Mouse (Mus musculus) embryonic facial prominence, embryonic 13.5 days (tissue): Measurements from ENCODE around the gene Arhgap23. TPM values are rescaled to one million over a fixed set of nuclear protein-coding genes. Genes with fewer than 3 reads are reported as not detected.

Experiments used
- ATAC-seq: fragments of 200-750 bp; cut with Nextera tagmentation; 2 replicates; pipeline ENCODE4 v1.8.0; 2017; ENCODE audit warnings: low read depth; ENCODE audit not compliant: insufficient number of reproducible peaks, insufficient read depth, low FRiP score, low TSS enrichment
- H3K27ac ChIP-seq: fragments of 300-500 bp; sonication (generic); 2 replicates; pipeline ENCODE4 v1.5.1; 2015; ENCODE audit warnings: moderate library complexity, mild to moderate bottlenecking, inconsistent platforms
- H3K27me3 ChIP-seq: fragments of 300-500 bp; sonication (generic); 2 replicates; pipeline ENCODE4 v1.6.1; 2015; ENCODE audit warnings: mild to moderate bottlenecking, inconsistent platforms
- H3K36me3 ChIP-seq: fragments of 300-500 bp; sonication (generic); 2 replicates; pipeline ENCODE4 v1.6.1; 2015; ENCODE audit warnings: mild to moderate bottlenecking, inconsistent platforms
- H3K4me1 ChIP-seq: fragments of 300-500 bp; sonication (generic); 2 replicates; pipeline ENCODE4 v1.6.1; 2015; ENCODE audit warnings: inconsistent platforms
- H3K4me2 ChIP-seq: fragments of 300-500 bp; sonication (generic); 2 replicates; pipeline ENCODE4 v1.6.1; 2015; ENCODE audit warnings: moderate library complexity, mild to moderate bottlenecking, inconsistent platforms
- H3K4me3 ChIP-seq: fragments of 300-500 bp; sonication (generic); 2 replicates; pipeline ENCODE4 v1.5.1; 2015; ENCODE audit warnings: mild to moderate bottlenecking, inconsistent platforms
- H3K9ac ChIP-seq: fragments of 300-500 bp; sonication (generic); 2 replicates; pipeline ENCODE4 v1.6.1; 2015; ENCODE audit warnings: mild to moderate bottlenecking, inconsistent platforms
- H3K9me3 ChIP-seq: fragments of 300-500 bp; sonication (generic); 2 replicates; pipeline ENCODE4 v1.6.1; 2016; ENCODE audit warnings: inconsistent platforms
- WGBS: fragments of 180-500 bp; shearing (Covaris S2); methylation state at CpG from one replicate; pipeline ENCODE4 v1.1.7; 2015; ENCODE audit warnings: mixed read lengths; 5-methylcytosine and 5-hydroxymethylcytosine counted together
- polyA plus RNA-seq: library from polyadenylated mRNA; unstranded; fragments of >200 nt; fragmentation: Nextera tagmentation; extraction: Ambion mirVana; gene quantifications from 2 replicates; pipeline ENCODE4 v1.2.1, GENCODE M21; 2015

Gene Arhgap23
- polyA plus RNA-seq, 1 experiment from 2014 or later = 8.4 TPM

DNA sequence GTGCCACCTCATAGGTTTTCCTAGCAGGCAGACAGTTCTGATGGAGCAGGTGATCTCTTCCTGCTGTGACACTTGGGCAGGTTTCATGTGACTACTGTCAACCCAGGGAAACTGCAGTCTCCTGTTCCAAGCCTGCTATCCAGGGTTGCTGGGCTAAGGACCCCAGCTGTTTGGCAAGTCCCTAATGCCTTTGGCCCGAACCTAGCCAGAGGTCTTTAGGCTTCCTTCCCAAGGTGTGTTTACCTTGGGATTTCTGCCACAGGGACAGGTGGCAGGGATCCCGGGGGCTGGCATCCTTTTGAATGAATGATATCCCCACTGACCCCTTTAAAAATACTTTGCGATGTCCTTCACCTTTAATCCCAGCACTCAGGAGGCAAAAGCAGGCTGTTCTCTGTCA, 7.9 kb upstream of the Arhgap23 start:
- H3K36me3 ChIP-seq = no peaks in the 10 kb centered on the region
- H3K4me3 ChIP-seq = no peak overlapping the region
- ATAC-seq = no peak
- no peak overlapping the region for H3K9ac ChIP-seq
- H3K9me3 ChIP-seq = no peaks in the 10 kb centered on the region
- H3K4me2 ChIP-seq = peak overlapping the region; percentile 96; the same call in 1 of the 2 replicates
- H3K27me3 ChIP-seq = peaks cover 15% of the 10 kb centered on the region
- peaks cover 38% of the 10 kb centered on the region for H3K4me1 ChIP-seq
- WGBS = 77% methylated on average over 3 of the region's 3 CpGs
- H3K27ac ChIP-seq = peak overlapping the region; percentile 80

DNA sequence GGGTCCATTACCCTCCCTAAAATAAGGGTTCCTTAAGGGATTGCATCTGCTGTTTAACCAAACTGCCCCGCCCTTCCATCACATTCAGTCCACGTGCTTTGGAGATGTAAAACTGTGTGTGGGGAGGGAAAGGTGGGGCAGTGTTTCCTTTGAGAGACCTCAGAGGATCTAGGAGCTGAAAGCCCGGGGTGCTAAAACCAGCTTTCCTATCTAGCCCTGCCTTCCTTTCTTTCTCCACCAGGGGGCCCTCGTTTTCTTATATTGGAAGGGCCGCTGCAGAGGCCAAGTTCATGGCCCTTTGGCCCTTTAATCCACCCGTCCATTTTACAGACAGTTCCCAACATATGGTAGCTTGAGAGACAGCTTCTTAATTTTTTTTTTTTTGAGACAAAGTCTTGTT, 7.2 kb upstream of the Arhgap23 start:
- WGBS = 2% methylated on average over 6 of the region's 6 CpGs
- Histone ChIP-seq H3K4me2 (no peak overlapping the region), H3K27ac (no peak overlapping the region), H3K9ac (no peak overlapping the region), H3K4me3 (no peak overlapping the region), H3K36me3 (no peaks in the 10 kb centered on the region), H3K4me1 (peaks cover 43% of the 10 kb centered on the region), H3K27me3 (peaks cover 15% of the 10 kb centered on the region), H3K9me3 (no peaks in the 10 kb centered on the region)
- ATAC-seq = no peak

DNA sequence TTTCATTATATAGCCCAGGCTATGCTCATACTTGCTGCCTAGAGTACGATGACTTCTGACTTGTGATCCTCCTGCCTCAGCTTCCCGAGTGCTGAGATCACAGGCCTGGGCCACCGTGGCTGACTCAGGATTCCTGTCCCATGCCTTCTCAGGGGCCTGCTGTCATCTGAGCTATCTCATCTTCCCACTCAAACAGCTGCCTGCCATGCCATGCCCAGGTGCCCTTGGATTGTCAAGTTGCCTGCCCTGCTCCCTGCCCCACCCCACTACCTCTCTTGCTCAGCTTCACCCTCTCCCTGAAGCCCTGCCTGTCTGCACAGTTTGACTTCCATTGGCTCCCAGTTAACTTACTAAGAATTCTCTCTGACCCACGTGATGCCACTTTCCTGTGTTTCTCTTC, 4.4 kb upstream of the Arhgap23 start:
- Histone ChIP-seq H3K4me2 (no peak overlapping the region), H3K9ac (no peak overlapping the region), H3K4me3 (no peak overlapping the region), H3K27me3 (peaks cover 6% of the 10 kb centered on the region; the same call in 1 of the 2 replicates), H3K4me1 (peaks cover 35% of the 10 kb centered on the region), H3K36me3 (no peaks in the 10 kb centered on the region), H3K9me3 (no peaks in the 10 kb centered on the region), H3K27ac (no peak overlapping the region)
- no peak for ATAC-seq
- WGBS = 77% methylated on average over 4 of the region's 4 CpGs

DNA sequence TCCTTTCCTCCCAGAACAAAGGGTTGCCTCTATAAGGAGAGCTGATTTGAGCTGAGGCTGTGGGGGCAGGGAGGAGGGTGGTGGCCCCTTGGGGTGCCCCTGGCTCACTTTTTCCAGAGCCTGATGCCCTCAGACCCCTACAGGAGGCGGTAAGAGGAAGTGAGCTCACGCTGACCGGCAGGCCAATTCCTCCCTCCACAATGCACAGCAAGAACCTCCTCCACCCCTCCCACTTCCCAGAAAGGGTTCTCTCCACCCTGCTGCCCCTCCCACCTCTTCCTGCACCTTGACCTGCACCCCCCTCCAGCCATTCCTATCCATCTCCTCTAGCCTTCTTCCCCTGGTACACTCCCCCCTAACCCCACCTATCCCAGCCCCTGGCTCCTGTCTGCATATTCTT, 3.2 kb upstream of the Arhgap23 start:
- Histone ChIP-seq H3K4me3 (no peak overlapping the region), H3K27me3 (0 out of 2 replicates have a peak, but pooled peaks cover 4% of the 10 kb centered on the region), H3K9me3 (no peaks in the 10 kb centered on the region), H3K4me1 (peaks cover 35% of the 10 kb centered on the region), H3K4me2 (no peak overlapping the region; the same call in 1 of the 2 replicates), H3K27ac (0 out of 2 replicates have a peak overlapping the region, but pooled peaks have one; percentile 1), H3K9ac (no peak overlapping the region), H3K36me3 (no peaks in the 10 kb centered on the region)
- 28% methylated on average over 3 of the region's 3 CpGs for WGBS
- ATAC-seq = no peak

DNA sequence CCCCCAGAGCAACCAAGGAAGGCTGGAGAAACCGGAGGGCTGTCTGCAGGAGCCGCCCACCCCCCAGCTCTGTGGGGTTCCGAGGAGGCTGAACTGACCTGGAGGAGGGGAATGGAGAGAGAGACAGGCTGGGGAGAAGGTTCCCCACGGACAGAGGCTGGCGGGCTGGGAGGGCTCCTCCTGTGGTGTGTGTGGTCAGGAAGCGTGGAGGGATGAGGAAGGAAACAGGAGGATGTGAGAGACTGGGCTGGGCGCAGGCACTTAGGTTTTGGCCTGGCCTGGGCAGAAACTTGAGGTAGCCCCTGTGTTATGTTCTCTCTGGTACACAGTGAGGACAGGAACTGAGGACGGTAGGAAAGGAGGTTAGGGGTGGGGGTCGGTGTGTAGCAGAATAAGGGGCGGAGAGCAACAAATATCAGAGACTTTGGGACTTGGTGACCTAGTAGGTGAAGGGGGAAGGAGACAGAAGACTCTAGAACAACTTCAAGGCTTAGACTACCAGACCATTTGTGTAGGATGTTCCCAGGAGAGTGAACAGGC, 2.5 kb upstream of the Arhgap23 start:
- H3K4me2 ChIP-seq = no peak overlapping the region
- 44% methylated on average over 10 of the region's 10 CpGs for WGBS
- no peaks in the 10 kb centered on the region for H3K27me3 ChIP-seq
- H3K9ac ChIP-seq = no peak overlapping the region
- no peaks in the 10 kb centered on the region for H3K9me3 ChIP-seq
- no peak overlapping the region for H3K4me3 ChIP-seq
- no peaks in the 10 kb centered on the region for H3K36me3 ChIP-seq
- no peak for ATAC-seq
- peaks cover 37% of the 10 kb centered on the region for H3K4me1 ChIP-seq
- peak overlapping the region; percentile 1; the same call in 1 of the 2 replicates for H3K27ac ChIP-seq

DNA sequence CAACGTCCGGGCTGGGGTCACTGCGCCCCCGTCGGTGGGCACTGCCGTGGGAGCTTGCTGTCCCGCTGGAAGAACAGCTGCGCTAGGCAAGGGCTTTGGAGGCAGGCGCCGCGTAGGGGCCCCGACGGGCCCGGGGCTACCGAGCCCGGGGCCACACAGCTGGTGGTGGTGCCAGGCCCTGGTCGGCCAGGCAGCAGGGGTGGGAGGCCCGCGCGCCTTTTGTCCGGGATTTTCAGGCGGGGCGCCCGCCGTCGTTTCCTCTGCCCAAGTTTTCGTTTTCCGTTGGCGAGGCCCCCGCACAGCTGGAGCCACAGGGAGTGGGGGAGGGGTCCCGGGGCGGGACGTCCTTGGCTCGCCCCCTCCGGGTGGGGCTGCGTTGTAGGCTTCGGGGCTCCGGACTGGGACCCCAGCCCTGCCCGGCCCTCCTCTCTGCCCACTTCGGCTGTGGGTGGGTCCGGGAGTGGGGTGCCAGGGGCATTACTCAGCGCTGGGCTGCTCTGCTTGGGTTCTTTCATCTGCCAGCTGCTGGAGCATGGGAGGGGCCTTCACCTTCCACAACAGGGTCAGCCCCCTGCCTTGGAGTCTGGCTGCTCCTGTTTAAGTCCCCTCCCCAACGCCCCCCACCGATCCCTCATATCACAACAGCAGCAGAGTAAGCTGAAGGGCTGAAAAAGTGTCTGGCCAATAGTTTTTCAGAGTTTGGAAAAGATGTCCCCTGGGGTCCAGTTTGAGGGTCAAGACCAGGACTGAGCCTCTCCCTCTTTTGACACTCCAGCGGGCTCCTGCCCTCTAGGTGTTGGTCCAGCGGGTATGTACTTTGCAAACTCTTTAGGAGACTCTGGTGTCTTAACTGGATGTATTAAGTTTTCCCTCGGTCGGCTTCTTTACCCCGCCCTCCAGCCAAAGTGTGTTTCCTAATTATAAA, 641 bp downstream of the Arhgap23 start:
- no peaks in the 10 kb centered on the region for H3K36me3 ChIP-seq
- WGBS = 2% methylated on average over 49 of the region's 49 CpGs
- ATAC-seq = peak; percentile 29; the same call in 1 of the 2 replicates
- H3K4me3 ChIP-seq = peak overlapping the region; percentile 85
- H3K9ac ChIP-seq = peak overlapping the region; percentile 88
- H3K4me1 ChIP-seq = peaks cover 48% of the 10 kb centered on the region
- H3K4me2 ChIP-seq = peak overlapping the region; percentile 81
- H3K27me3 ChIP-seq = no peaks in the 10 kb centered on the region
- H3K9me3 ChIP-seq = no peaks in the 10 kb centered on the region
- H3K27ac ChIP-seq = peak overlapping the region; percentile 87

DNA sequence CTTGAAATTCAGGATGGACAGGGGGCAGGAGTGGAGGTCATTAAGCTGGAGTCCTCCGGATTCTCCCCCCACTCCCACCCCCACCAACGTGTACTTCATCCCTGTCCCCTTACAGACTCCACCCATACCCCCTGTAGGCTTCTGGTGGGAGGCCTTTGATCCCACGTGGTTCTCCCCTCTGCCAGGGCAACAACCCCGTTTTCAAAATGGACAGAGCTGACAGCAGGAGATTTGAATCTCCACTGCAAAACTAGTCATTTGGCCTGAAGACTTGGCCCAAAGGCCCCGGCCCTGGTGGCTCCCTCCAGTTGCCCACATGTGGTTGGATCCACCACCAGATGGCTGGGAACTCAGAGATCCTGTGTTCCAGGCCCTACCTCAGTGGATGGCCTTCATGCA, 1.3 kb downstream of the Arhgap23 start:
- H3K9me3 ChIP-seq = no peaks in the 10 kb centered on the region
- 0 out of 2 replicates have a peak overlapping the region, but pooled peaks have one; percentile 87 for H3K27ac ChIP-seq
- peak overlapping the region; percentile 81 for H3K4me2 ChIP-seq
- no peaks in the 10 kb centered on the region for H3K36me3 ChIP-seq
- 12% methylated on average over 5 of the region's 5 CpGs for WGBS
- 0 out of 2 replicates have a peak overlapping the region, but pooled peaks have one; percentile 40 for H3K9ac ChIP-seq
- H3K27me3 ChIP-seq = no peaks in the 10 kb centered on the region
- peak overlapping the region; percentile 85 for H3K4me3 ChIP-seq
- H3K4me1 ChIP-seq = peaks cover 48% of the 10 kb centered on the region
- no peak for ATAC-seq

DNA sequence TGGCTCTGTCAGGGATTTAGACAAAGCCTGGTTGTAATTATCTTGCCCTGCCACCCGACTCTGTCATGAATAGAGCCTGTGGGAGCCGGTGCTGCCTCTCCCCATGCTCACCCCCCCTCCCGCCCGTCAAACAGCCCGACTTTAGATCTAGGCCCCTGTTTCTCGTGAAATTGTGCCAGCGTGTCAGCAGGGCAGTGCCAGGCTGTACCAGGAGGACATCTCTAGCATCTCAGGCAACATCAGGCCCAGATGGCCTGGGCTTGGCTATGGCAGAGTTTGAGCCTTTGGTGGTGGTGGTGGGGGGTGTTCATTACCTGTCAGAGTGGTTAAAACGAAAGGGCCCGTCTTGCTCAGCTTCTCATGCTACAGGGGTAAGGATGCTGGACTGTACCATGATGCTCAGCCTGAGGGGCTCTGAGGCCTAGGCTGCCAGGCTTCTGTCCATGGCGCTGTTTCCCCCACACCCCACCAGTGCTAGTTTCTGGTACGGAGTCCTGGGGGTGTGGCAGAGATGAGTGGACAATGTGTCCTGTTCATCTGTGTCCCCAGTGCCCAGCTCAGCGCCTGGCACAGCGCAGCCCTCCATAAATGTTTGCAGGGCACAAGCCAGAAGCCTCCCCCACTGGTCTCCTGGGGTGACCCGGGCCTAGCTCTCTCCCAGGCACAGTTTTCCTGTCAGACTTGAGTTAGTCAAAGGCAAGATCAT, 3.7 kb downstream of the Arhgap23 start:
- Histone ChIP-seq H3K36me3 (no peaks in the 10 kb centered on the region), H3K4me2 (no peak overlapping the region), H3K27me3 (no peaks in the 10 kb centered on the region), H3K4me3 (no peak overlapping the region), H3K9me3 (no peaks in the 10 kb centered on the region), H3K4me1 (peaks cover 53% of the 10 kb centered on the region), H3K27ac (no peak overlapping the region), H3K9ac (peak overlapping the region; percentile 49; the same call in 1 of the 2 replicates)
- 45% methylated on average over 14 of the region's 14 CpGs for WGBS
- ATAC-seq = no peak

DNA sequence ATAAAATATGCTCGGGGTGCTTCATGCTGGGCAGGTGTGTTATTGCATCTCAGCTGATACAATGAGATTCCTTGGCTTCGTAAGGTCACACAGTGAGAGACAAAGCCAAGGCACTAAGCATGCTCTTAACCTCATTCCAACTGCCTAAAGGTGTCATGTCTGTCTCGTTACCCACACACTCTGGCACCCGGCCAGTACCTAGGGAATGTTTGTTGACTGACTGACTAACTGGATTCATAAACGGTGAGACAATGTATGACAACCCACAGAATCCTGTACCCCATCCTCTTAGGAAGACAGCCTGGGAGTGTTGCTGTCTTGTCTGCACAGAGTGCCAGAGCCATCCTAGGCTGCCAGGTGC, 4.2 kb downstream of the Arhgap23 start:
- Histone ChIP-seq H3K27me3 (no peaks in the 10 kb centered on the region), H3K36me3 (no peaks in the 10 kb centered on the region), H3K27ac (no peak overlapping the region), H3K4me2 (no peak overlapping the region), H3K9ac (no peak overlapping the region), H3K4me1 (peaks cover 57% of the 10 kb centered on the region), H3K4me3 (no peak overlapping the region), H3K9me3 (no peaks in the 10 kb centered on the region)
- no peak for ATAC-seq
- 66% methylated on average over 5 of the region's 5 CpGs for WGBS

DNA sequence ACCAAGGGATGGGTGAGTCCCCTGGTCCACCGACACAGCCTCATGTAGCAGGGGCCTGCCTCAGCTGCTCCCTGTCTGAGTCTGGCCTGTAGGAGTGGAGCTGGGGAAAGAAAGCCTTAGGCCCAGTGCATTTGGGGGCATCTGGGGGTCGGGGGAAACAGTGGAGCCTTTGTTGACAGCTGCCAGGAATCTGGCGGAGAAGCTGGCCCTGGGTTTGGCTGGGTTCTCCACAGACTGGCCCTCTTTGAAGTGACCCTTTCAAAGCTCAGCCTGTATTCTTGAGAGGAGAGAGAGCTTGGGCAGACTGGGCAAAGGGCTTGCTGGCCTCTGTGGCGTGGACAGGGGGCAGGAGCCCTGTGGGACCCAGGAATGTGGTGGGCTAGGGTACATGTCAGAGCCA, 7.2 kb downstream of the Arhgap23 start:
- Histone ChIP-seq H3K9ac (peak overlapping the region; percentile 37), H3K27me3 (no peaks in the 10 kb centered on the region), H3K4me3 (no peak overlapping the region), H3K4me2 (no peak overlapping the region), H3K27ac (peak overlapping the region; percentile 33; the same call in 1 of the 2 replicates), H3K9me3 (no peaks in the 10 kb centered on the region), H3K4me1 (peaks cover 37% of the 10 kb centered on the region), H3K36me3 (no peaks in the 10 kb centered on the region)
- 47% methylated on average over 4 of the region's 4 CpGs for WGBS
- ATAC-seq = no peak

DNA sequence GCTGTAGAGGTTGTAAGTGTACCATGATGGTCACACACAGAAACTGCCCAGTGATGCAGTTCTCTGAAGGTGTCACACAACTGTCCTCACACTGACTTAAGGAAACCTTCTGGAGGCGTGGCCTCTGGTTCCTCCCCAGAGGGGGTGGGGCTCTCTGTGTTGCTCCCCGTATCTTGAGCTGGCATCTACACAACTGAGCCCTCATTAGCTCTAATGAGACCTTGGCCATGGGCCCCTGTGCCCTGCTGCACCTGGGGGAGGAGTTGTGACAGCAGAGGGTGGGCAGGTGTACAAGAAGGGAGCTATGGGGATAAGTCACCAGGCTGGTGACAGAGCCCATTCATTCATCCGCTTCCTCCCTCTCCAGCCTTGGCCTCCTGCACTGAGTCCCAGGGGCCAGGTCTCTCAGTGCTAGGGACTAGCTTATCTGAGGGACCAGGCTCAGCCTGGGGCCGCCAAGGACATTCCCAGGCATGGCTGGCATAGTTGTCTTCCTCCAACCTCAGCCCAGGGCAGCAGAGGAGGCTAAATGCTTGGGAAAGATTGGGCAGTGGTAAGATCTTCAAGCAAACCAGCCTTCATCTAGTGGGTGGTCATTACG, 8.9 kb downstream of the Arhgap23 start:
- no peak overlapping the region for H3K27ac ChIP-seq
- 57% methylated on average over 5 of the region's 5 CpGs for WGBS
- no peak overlapping the region for H3K9ac ChIP-seq
- H3K27me3 ChIP-seq = no peaks in the 10 kb centered on the region
- H3K9me3 ChIP-seq = no peaks in the 10 kb centered on the region
- no peaks in the 10 kb centered on the region for H3K36me3 ChIP-seq
- no peak overlapping the region for H3K4me2 ChIP-seq
- no peak for ATAC-seq
- no peak overlapping the region for H3K4me3 ChIP-seq
- peaks cover 38% of the 10 kb centered on the region for H3K4me1 ChIP-seq
